Mouse (Mus musculus): ENCODE data around the gene Dock1.

Dock1 gene

GRCm38 (mm10) chr7:134757605-134758004 lies 87.2 kb downstream of the Dock1 start:
- DNase-seq = no peak

- DNase-seq = no peak
Observed at GRCm38 (mm10) chr7:134761799-134762198, 91.3 kb downstream of the Dock1 start.

GRCm38 (mm10) chr7:134765130-134765529 lies 94.7 kb downstream of the Dock1 start:
- no peak for DNase-seq

- DNase-seq = no peak
Observed at GRCm38 (mm10) chr7:134771314-134771713, 100.9 kb downstream of the Dock1 start.

- DNase-seq = no peak
Observed at GRCm38 (mm10) chr7:134772363-134772762, 101.9 kb downstream of the Dock1 start.

- no peak for DNase-seq
Observed at GRCm38 (mm10) chr7:134772867-134773590, 102.6 kb downstream of the Dock1 start.

GRCm38 (mm10) chr7:134773761-134774415 lies 103.4 kb downstream of the Dock1 start:
- no peak for DNase-seq

- no peak for DNase-seq
Observed at GRCm38 (mm10) chr7:134774468-134775162, 104.2 kb downstream of the Dock1 start.

GRCm38 (mm10) chr7:134775671-134776070 lies 105.2 kb downstream of the Dock1 start:
- no peak for DNase-seq

GRCm38 (mm10) chr7:134776306-134776705 lies 105.9 kb downstream of the Dock1 start:
- DNase-seq = no peak

- no peak for DNase-seq
Observed at GRCm38 (mm10) chr7:134779761-134780160, 109.3 kb downstream of the Dock1 start.

GRCm38 (mm10) chr7:134787110-134787509 lies 116.7 kb downstream of the Dock1 start:
- DNase-seq = no peak

GRCm38 (mm10) chr7:134794889-134795288 lies 124.4 kb downstream of the Dock1 start:
- DNase-seq = no peak

GRCm38 (mm10) chr7:134800079-134800478 lies 129.6 kb downstream of the Dock1 start:
- DNase-seq = no peak

GRCm38 (mm10) chr7:134804422-134804821 lies 134.0 kb downstream of the Dock1 start:
- no peak for DNase-seq

- no peak for DNase-seq
Observed at GRCm38 (mm10) chr7:134806799-134807198, 136.3 kb downstream of the Dock1 start.

GRCm38 (mm10) chr7:134808406-134808805 lies 138.0 kb downstream of the Dock1 start:
- DNase-seq = no peak

GRCm38 (mm10) chr7:134809241-134809975 lies 139.0 kb downstream of the Dock1 start:
- DNase-seq = peak; percentile 78 to 80

- no peak for DNase-seq
Observed at GRCm38 (mm10) chr7:134818471-134818870, 148.0 kb downstream of the Dock1 start.

- no peak for DNase-seq
Observed at GRCm38 (mm10) chr7:134821264-134821663, 150.8 kb downstream of the Dock1 start.

GRCm38 (mm10) chr7:134822006-134822405 lies 151.6 kb downstream of the Dock1 start:
- DNase-seq = peak in 1 of 2 experiments; percentile 4

GRCm38 (mm10) chr7:134823891-134824290 lies 153.4 kb downstream of the Dock1 start:
- peak in 1 of 2 experiments; percentile 12 for DNase-seq

- no peak for DNase-seq
Observed at GRCm38 (mm10) chr7:134840066-134840465, 169.6 kb downstream of the Dock1 start.

Data from kidney, adult 8-10 months (tissue).